Mouse (Mus musculus): Measurements from ENCODE around the gene Hrh2. TPM values are rescaled to one million over a fixed set of nuclear protein-coding genes. Genes with fewer than 3 reads are reported as not detected.

Hrh2 gene
- polyA plus RNA-seq, 1 experiment from 2014 or later = 0.06 TPM

- Histone ChIP-seq H3K36me3 (replicated peaks) (no peaks in the 10 kb centered on the region), H3K9me3 (replicated peaks) (no peaks in the 10 kb centered on the region), H3K4me1 (replicated peaks) (no peaks in the 10 kb centered on the region), H3K27ac (replicated peaks) (no peak overlapping the region), H3K4me3 (replicated peaks) (no peak overlapping the region), H3K9ac (no peak overlapping the region), H3K27me3 (no peaks in the 10 kb centered on the region), H3K4me2 (no peak overlapping the region)
- no peak for ATAC-seq (ENCODE audit: insufficient read depth)
- WGBS (ENCODE audit: insufficient replicate concordance) = 45% methylated on average over 4 of the region's 4 CpGs
Measured at GRCm38 (mm10) chr13:54249007-54249406, 57.1 kb downstream of the Hrh2 start.

GRCm38 (mm10) chr13:54250346-54250745 lies 58.4 kb downstream of the Hrh2 start:
- Histone ChIP-seq H3K27me3 (no peaks in the 10 kb centered on the region), H3K27ac (replicated peaks) (no peak overlapping the region), H3K36me3 (replicated peaks) (no peaks in the 10 kb centered on the region), H3K4me1 (replicated peaks) (no peaks in the 10 kb centered on the region), H3K4me3 (replicated peaks) (no peak overlapping the region), H3K9me3 (replicated peaks) (no peaks in the 10 kb centered on the region), H3K4me2 (no peak overlapping the region), H3K9ac (no peak overlapping the region)
- 53% methylated on average over 8 of the region's 8 CpGs for whole genome bisulfite sequencing (ENCODE audit: insufficient replicate concordance)
- ATAC-seq (ENCODE audit: insufficient read depth) = no peak

GRCm38 (mm10) chr13:54251541-54252225 lies 59.8 kb downstream of the Hrh2 start:
- no peaks in the 10 kb centered on the region for H3K9me3 ChIP-seq (replicated peaks)
- no peak overlapping the region for H3K4me2 ChIP-seq
- no peak overlapping the region for H3K27ac ChIP-seq (replicated peaks)
- no peaks in the 10 kb centered on the region for H3K36me3 ChIP-seq (replicated peaks)
- no peaks in the 10 kb centered on the region for H3K4me1 ChIP-seq (replicated peaks)
- 74% methylated on average over 11 of the region's 11 CpGs for WGBS (ENCODE audit: insufficient replicate concordance)
- no peak overlapping the region for H3K9ac ChIP-seq
- H3K4me3 ChIP-seq (replicated peaks) = no peak overlapping the region
- H3K27me3 ChIP-seq = no peaks in the 10 kb centered on the region
- no peak for ATAC-seq (ENCODE audit: insufficient read depth)

GRCm38 (mm10) chr13:54257580-54258223 lies 65.8 kb downstream of the Hrh2 start:
- H3K9me3 ChIP-seq (replicated peaks) = no peaks in the 10 kb centered on the region
- H3K9ac ChIP-seq = no peak overlapping the region
- H3K4me1 ChIP-seq (replicated peaks) = no peaks in the 10 kb centered on the region
- no peak overlapping the region for H3K4me3 ChIP-seq (replicated peaks)
- no peak overlapping the region for H3K4me2 ChIP-seq
- H3K27ac ChIP-seq (replicated peaks) = no peak overlapping the region
- H3K36me3 ChIP-seq (replicated peaks) = no peaks in the 10 kb centered on the region
- ATAC-seq (ENCODE audit: insufficient read depth) = no peak
- H3K27me3 ChIP-seq = no peaks in the 10 kb centered on the region
- 30% methylated on average over 10 of the region's 10 CpGs for WGBS (ENCODE audit: insufficient replicate concordance)

GRCm38 (mm10) chr13:54258231-54258743 lies 66.4 kb downstream of the Hrh2 start:
- ATAC-seq (ENCODE audit: insufficient read depth) = no peak

GRCm38 (mm10) chr13:54260318-54260717 lies 68.4 kb downstream of the Hrh2 start:
- Histone ChIP-seq H3K4me1 (replicated peaks) (no peaks in the 10 kb centered on the region), H3K4me2 (no peak overlapping the region), H3K9me3 (replicated peaks) (no peaks in the 10 kb centered on the region), H3K27ac (replicated peaks) (no peak overlapping the region), H3K9ac (no peak overlapping the region), H3K36me3 (replicated peaks) (no peaks in the 10 kb centered on the region), H3K4me3 (replicated peaks) (no peak overlapping the region), H3K27me3 (no peaks in the 10 kb centered on the region)
- ATAC-seq (ENCODE audit: insufficient read depth) = no peak
- 20% methylated on average over 8 of the region's 8 CpGs for WGBS (ENCODE audit: insufficient replicate concordance)

More at GRCm38 (mm10) chr13:54258231-54258743, 66.4 kb downstream of the Hrh2 start:
- Histone ChIP-seq H3K4me2 (no peak overlapping the region), H3K36me3 (replicated peaks) (no peaks in the 10 kb centered on the region), H3K9ac (no peak overlapping the region), H3K27me3 (no peaks in the 10 kb centered on the region), H3K9me3 (replicated peaks) (no peaks in the 10 kb centered on the region), H3K4me3 (replicated peaks) (no peak overlapping the region), H3K4me1 (replicated peaks) (no peaks in the 10 kb centered on the region), H3K27ac (replicated peaks) (no peak overlapping the region)
- WGBS (ENCODE audit: insufficient replicate concordance) = 18% methylated on average over 8 of the region's 8 CpGs

- 69% methylated on average over 15 of the region's 15 CpGs for WGBS (ENCODE audit: insufficient replicate concordance)
- no peaks in the 10 kb centered on the region for H3K27me3 ChIP-seq
- no peak for ATAC-seq (ENCODE audit: insufficient read depth)
- no peaks in the 10 kb centered on the region for H3K4me1 ChIP-seq (replicated peaks)
- no peak overlapping the region for H3K4me2 ChIP-seq
- H3K27ac ChIP-seq (replicated peaks) = no peak overlapping the region
- no peak overlapping the region for H3K4me3 ChIP-seq (replicated peaks)
- no peaks in the 10 kb centered on the region for H3K9me3 ChIP-seq (replicated peaks)
- H3K36me3 ChIP-seq (replicated peaks) = no peaks in the 10 kb centered on the region
- H3K9ac ChIP-seq = no peak overlapping the region
Measured at GRCm38 (mm10) chr13:54262741-54263510, 71.0 kb downstream of the Hrh2 start.

- no peak overlapping the region for H3K27ac ChIP-seq (replicated peaks)
- no peak overlapping the region for H3K4me2 ChIP-seq
- no peaks in the 10 kb centered on the region for H3K27me3 ChIP-seq
- no peaks in the 10 kb centered on the region for H3K4me1 ChIP-seq (replicated peaks)
- no peak overlapping the region for H3K4me3 ChIP-seq (replicated peaks)
- H3K36me3 ChIP-seq (replicated peaks) = no peaks in the 10 kb centered on the region
- no peak overlapping the region for H3K9ac ChIP-seq
- WGBS (ENCODE audit: insufficient replicate concordance) = 64% methylated on average over 6 of the region's 6 CpGs
- H3K9me3 ChIP-seq (replicated peaks) = no peaks in the 10 kb centered on the region
- no peak for ATAC-seq (ENCODE audit: insufficient read depth)
Measured at GRCm38 (mm10) chr13:54263641-54264040, 71.7 kb downstream of the Hrh2 start.

- no peak overlapping the region for H3K4me3 ChIP-seq (replicated peaks)
Measured at GRCm38 (mm10) chr13:54266472-54266871, 74.5 kb downstream of the Hrh2 start.

GRCm38 (mm10) chr13:54269087-54269486 lies 77.2 kb downstream of the Hrh2 start:
- 44% methylated on average over 3 of the region's 3 CpGs for WGBS (ENCODE audit: insufficient replicate concordance)
- H3K9me3 ChIP-seq (replicated peaks) = no peaks in the 10 kb centered on the region
- H3K27me3 ChIP-seq = no peaks in the 10 kb centered on the region
- no peaks in the 10 kb centered on the region for H3K4me1 ChIP-seq (replicated peaks)
- H3K4me2 ChIP-seq = no peak overlapping the region
- ATAC-seq (ENCODE audit: insufficient read depth) = no peak
- no peak overlapping the region for H3K27ac ChIP-seq (replicated peaks)
- no peak overlapping the region for H3K9ac ChIP-seq
- no peaks in the 10 kb centered on the region for H3K36me3 ChIP-seq (replicated peaks)
- H3K4me3 ChIP-seq (replicated peaks) = no peak overlapping the region

More at GRCm38 (mm10) chr13:54266472-54266871, 74.5 kb downstream of the Hrh2 start:
- Histone ChIP-seq H3K27me3 (no peaks in the 10 kb centered on the region), H3K4me1 (replicated peaks) (no peaks in the 10 kb centered on the region), H3K4me2 (no peak overlapping the region), H3K27ac (replicated peaks) (no peak overlapping the region), H3K9me3 (replicated peaks) (no peaks in the 10 kb centered on the region), H3K9ac (no peak overlapping the region), H3K36me3 (replicated peaks) (no peaks in the 10 kb centered on the region)
- no peak for ATAC-seq (ENCODE audit: insufficient read depth)
- WGBS (ENCODE audit: insufficient replicate concordance) = 15% methylated on average over 9 of the region's 9 CpGs

- H3K4me1 ChIP-seq (replicated peaks) = no peaks in the 10 kb centered on the region
- H3K36me3 ChIP-seq (replicated peaks) = no peaks in the 10 kb centered on the region
- H3K9ac ChIP-seq = no peak overlapping the region
- 48% methylated on average over 8 of the region's 8 CpGs for WGBS (ENCODE audit: insufficient replicate concordance)
- no peak overlapping the region for H3K4me2 ChIP-seq
- no peak overlapping the region for H3K27ac ChIP-seq (replicated peaks)
- ATAC-seq (ENCODE audit: insufficient read depth) = no peak
- no peak overlapping the region for H3K4me3 ChIP-seq (replicated peaks)
- no peaks in the 10 kb centered on the region for H3K27me3 ChIP-seq
- no peaks in the 10 kb centered on the region for H3K9me3 ChIP-seq (replicated peaks)
Measured at GRCm38 (mm10) chr13:54269628-54270027, 77.7 kb downstream of the Hrh2 start.
